Mouse (Mus musculus): ENCODE data around the gene Slc16a13. TPM values are rescaled to one million over a fixed set of nuclear protein-coding genes. Genes with fewer than 3 reads are reported as not detected.
A peak's percentile ranks its signal among the peaks of the same experiment; 100 is the strongest.

Slc16a13 gene
- polyA plus RNA-seq, 1 experiment from 2014 or later = 5.2 TPM

- peaks cover 11% of the 10 kb centered on the region; the same call in 1 of the 2 replicates for H3K36me3 ChIP-seq
- peak within 1 kb of the TSS; percentile 93 for H3K4me3 ChIP-seq
- peaks cover 27% of the 10 kb centered on the region for H3K4me1 ChIP-seq (replicated peaks)
- H3K9me3 ChIP-seq (replicated peaks) = no peaks in the 10 kb centered on the region
- H3K27ac ChIP-seq = peak within 1 kb of the TSS; percentile 93
- peak within 1 kb of the TSS; percentile 94 for H3K9ac ChIP-seq
- WGBS = under 1% methylated on average over 26 of the region's 35 CpGs
- H3K4me2 ChIP-seq = peak within 1 kb of the TSS; percentile 90
- H3K27me3 ChIP-seq = 0 out of 2 replicates have a peak, but pooled peaks cover 3% of the 10 kb centered on the region
- ATAC-seq (replicated peaks; ENCODE audit: insufficient number of reproducible peaks, insufficient read depth, low FRiP score, low read depth) = peak; percentile 33
Observed at GRCm38 (mm10) chr11:70239541-70240279, 18.8 kb upstream of the Slc16a13 start, which contains the start of the genes Gm21988 and Rnasek. Gene Gm21988, minus strand, starts transcription at chr11:70239830. Gene Rnasek, minus strand, starts transcription at chr11:70239842.

- Histone ChIP-seq H3K27ac (peak overlapping the region; percentile 93), H3K4me2 (peak overlapping the region; percentile 90), H3K36me3 (peaks cover 13% of the 10 kb centered on the region; the same call in 1 of the 2 replicates), H3K27me3 (no peaks in the 10 kb centered on the region), H3K9me3 (replicated peaks) (no peaks in the 10 kb centered on the region), H3K9ac (peak overlapping the region; percentile 94), H3K4me3 (peak overlapping the region; percentile 93), H3K4me1 (replicated peaks) (peaks cover 32% of the 10 kb centered on the region)
- WGBS = 11% methylated on average over 23 of the region's 23 CpGs
- ATAC-seq (replicated peaks; ENCODE audit: insufficient number of reproducible peaks, insufficient read depth, low FRiP score, low read depth) = no peak
Observed at GRCm38 (mm10) chr11:70238591-70239440, 18.0 kb upstream of the Slc16a13 start.

- peak; percentile 92 for ATAC-seq (replicated peaks; ENCODE audit: insufficient number of reproducible peaks, insufficient read depth, low FRiP score, low read depth)
- Histone ChIP-seq H3K4me2 (peak within 1 kb of the TSS; percentile 90), H3K36me3 (peaks cover 13% of the 10 kb centered on the region; the same call in 1 of the 2 replicates), H3K9me3 (replicated peaks) (no peaks in the 10 kb centered on the region), H3K27ac (peak within 1 kb of the TSS; percentile 93), H3K9ac (peak within 1 kb of the TSS; percentile 94), H3K27me3 (no peaks in the 10 kb centered on the region), H3K4me3 (peak within 1 kb of the TSS; percentile 93), H3K4me1 (replicated peaks) (peaks cover 39% of the 10 kb centered on the region)
- WGBS = 1% methylated on average over 58 of the region's 70 CpGs
Observed at GRCm38 (mm10) chr11:70237457-70238167, 16.7 kb upstream of the Slc16a13 start, which contains the start of gene 0610010K14Rik. Gene 0610010K14Rik, minus strand, starts transcription at chr11:70237914.

- peak overlapping the region; percentile 78 for H3K9ac ChIP-seq
- peak overlapping the region; percentile 90 for H3K4me2 ChIP-seq
- no peak for ATAC-seq (replicated peaks; ENCODE audit: insufficient number of reproducible peaks, insufficient read depth, low FRiP score, low read depth)
- H3K27me3 ChIP-seq = no peaks in the 10 kb centered on the region
- H3K9me3 ChIP-seq (replicated peaks) = no peaks in the 10 kb centered on the region
- 19% methylated on average over 7 of the region's 7 CpGs for WGBS
- peak overlapping the region; percentile 93 for H3K4me3 ChIP-seq
- H3K4me1 ChIP-seq (replicated peaks) = peaks cover 43% of the 10 kb centered on the region
- H3K36me3 ChIP-seq = peaks cover 13% of the 10 kb centered on the region; the same call in 1 of the 2 replicates
- H3K27ac ChIP-seq = peak overlapping the region; percentile 93
Observed at GRCm38 (mm10) chr11:70236717-70237116, 15.9 kb upstream of the Slc16a13 start.

- no peak for ATAC-seq (replicated peaks; ENCODE audit: insufficient number of reproducible peaks, insufficient read depth, low FRiP score, low read depth)
- Histone ChIP-seq H3K4me3 (no peak overlapping the region), H3K36me3 (peaks cover 13% of the 10 kb centered on the region; the same call in 1 of the 2 replicates), H3K4me2 (no peak overlapping the region), H3K27ac (no peak overlapping the region), H3K4me1 (replicated peaks) (peaks cover 40% of the 10 kb centered on the region), H3K9ac (no peak overlapping the region), H3K9me3 (replicated peaks) (no peaks in the 10 kb centered on the region), H3K27me3 (no peaks in the 10 kb centered on the region)
- WGBS = 91% methylated on average over 12 of the region's 12 CpGs
Observed at GRCm38 (mm10) chr11:70235254-70235900, 14.5 kb upstream of the Slc16a13 start.

- H3K4me2 ChIP-seq = no peak overlapping the region
- H3K27ac ChIP-seq = peak overlapping the region; percentile 22; the same call in 1 of the 2 replicates
- H3K9me3 ChIP-seq (replicated peaks) = no peaks in the 10 kb centered on the region
- no peak for ATAC-seq (replicated peaks; ENCODE audit: insufficient number of reproducible peaks, insufficient read depth, low FRiP score, low read depth)
- peaks cover 46% of the 10 kb centered on the region for H3K4me1 ChIP-seq (replicated peaks)
- H3K9ac ChIP-seq = no peak overlapping the region
- H3K36me3 ChIP-seq = peaks cover 13% of the 10 kb centered on the region; the same call in 1 of the 2 replicates
- no peak overlapping the region for H3K4me3 ChIP-seq
- H3K27me3 ChIP-seq = peaks cover 9% of the 10 kb centered on the region
- 76% methylated on average over 8 of the region's 8 CpGs for WGBS
Observed at GRCm38 (mm10) chr11:70234497-70234896, 13.6 kb upstream of the Slc16a13 start.

GRCm38 (mm10) chr11:70234037-70234436, 13.2 kb upstream of the Slc16a13 start:
- peaks cover 13% of the 10 kb centered on the region for H3K27me3 ChIP-seq
- H3K4me3 ChIP-seq = no peak overlapping the region
- H3K9me3 ChIP-seq (replicated peaks) = no peaks in the 10 kb centered on the region
- WGBS = 67% methylated on average over 5 of the region's 5 CpGs
- H3K36me3 ChIP-seq = peaks cover 13% of the 10 kb centered on the region; the same call in 1 of the 2 replicates
- H3K4me1 ChIP-seq (replicated peaks) = peaks cover 50% of the 10 kb centered on the region
- no peak overlapping the region for H3K4me2 ChIP-seq
- no peak overlapping the region for H3K9ac ChIP-seq
- peak overlapping the region; percentile 22; the same call in 1 of the 2 replicates for H3K27ac ChIP-seq
- no peak for ATAC-seq (replicated peaks; ENCODE audit: insufficient number of reproducible peaks, insufficient read depth, low FRiP score, low read depth)

- 35% methylated on average over 8 of the region's 8 CpGs for WGBS
- peaks cover 22% of the 10 kb centered on the region for H3K27me3 ChIP-seq
- peak overlapping the region; percentile 54 for H3K4me3 ChIP-seq
- peaks cover 13% of the 10 kb centered on the region; the same call in 1 of the 2 replicates for H3K36me3 ChIP-seq
- H3K4me1 ChIP-seq (replicated peaks) = peaks cover 49% of the 10 kb centered on the region
- H3K9me3 ChIP-seq (replicated peaks) = no peaks in the 10 kb centered on the region
- ATAC-seq (replicated peaks; ENCODE audit: insufficient number of reproducible peaks, insufficient read depth, low FRiP score, low read depth) = no peak
- H3K9ac ChIP-seq = peak overlapping the region; percentile 49
- H3K27ac ChIP-seq = peak overlapping the region; percentile 60; the same call in 1 of the 2 replicates
- peak overlapping the region; percentile 67 for H3K4me2 ChIP-seq
Observed at GRCm38 (mm10) chr11:70233016-70233415, 12.2 kb upstream of the Slc16a13 start.

GRCm38 (mm10) chr11:70232546-70232945, 11.7 kb upstream of the Slc16a13 start:
- Histone ChIP-seq H3K9ac (peak overlapping the region; percentile 49), H3K4me2 (peak overlapping the region; percentile 67), H3K27me3 (peaks cover 27% of the 10 kb centered on the region), H3K4me1 (replicated peaks) (peaks cover 54% of the 10 kb centered on the region), H3K27ac (peak overlapping the region; percentile 60; the same call in 1 of the 2 replicates), H3K4me3 (peak overlapping the region; percentile 54), H3K36me3 (peaks cover 13% of the 10 kb centered on the region; the same call in 1 of the 2 replicates), H3K9me3 (replicated peaks) (no peaks in the 10 kb centered on the region)
- WGBS = 3% methylated on average over 9 of the region's 10 CpGs
- ATAC-seq (replicated peaks; ENCODE audit: insufficient number of reproducible peaks, insufficient read depth, low FRiP score, low read depth) = no peak

- Histone ChIP-seq H3K9me3 (replicated peaks) (no peaks in the 10 kb centered on the region), H3K4me3 (peak overlapping the region; percentile 49), H3K4me2 (peak overlapping the region; percentile 60), H3K4me1 (replicated peaks) (peaks cover 58% of the 10 kb centered on the region), H3K27me3 (peaks cover 49% of the 10 kb centered on the region), H3K9ac (peak overlapping the region; percentile 18; the same call in 1 of the 2 replicates), H3K27ac (peak overlapping the region; percentile 86), H3K36me3 (peaks cover 7% of the 10 kb centered on the region; the same call in 1 of the 2 replicates)
- under 1% methylated on average over 32 of the region's 32 CpGs for WGBS
- ATAC-seq (replicated peaks; ENCODE audit: insufficient number of reproducible peaks, insufficient read depth, low FRiP score, low read depth) = peak; percentile 72
Observed at GRCm38 (mm10) chr11:70230239-70230727, 9.4 kb upstream of the Slc16a13 start.

All from heart, embryonic 15.5 days (tissue).